Mouse (Mus musculus) adrenal gland, adult 10 weeks (tissue): ENCODE measurements around the gene Rfwd3. TPM values are rescaled to one million over a fixed set of nuclear protein-coding genes. Genes with fewer than 3 reads are reported as not detected.

Experiments
- polyA plus RNA-seq: library from polyadenylated mRNA; stranded (reverse); fragments of 350-450 nt; fragmentation: Illumina TruSeq; extraction: RNeasy Lipid Tissue Mini Kit (QIAGEN cat#74804); gene quantifications from one replicate; pipeline ENCODE4 v1.2.3, GENCODE M21; 2014; ENCODE audit warnings: low read depth, low replicate concordance

Gene Rfwd3
- polyA plus RNA-seq: 122 TPM

GRCm38 (mm10) chr8:111299821-111300568, at the start of gene Rfwd3:
Gene Rfwd3, minus strand, starts transcription at chr8:111300222.

GRCm38 (mm10) chr8:111337890-111338347, 37.9 kb upstream of the Rfwd3 start, which contains the start of gene Mlkl:
Gene Mlkl, minus strand, starts transcription at chr8:111338177.

GRCm38 (mm10) chr8:111258631-111259407, 41.2 kb downstream of the Rfwd3 start, which contains the start of gene Glg1:
Gene Glg1, minus strand, starts transcription at chr8:111259216.

Other genes with a start within 250 kb of the Rfwd3 start
- 9.0 TPM for gene Exosc6, start 243.9 kb downstream of the Rfwd3 start, polyA plus RNA-seq
- gene Clec18a, start 207.8 kb downstream of the Rfwd3 start, polyA plus RNA-seq: not detected
- 31.7 TPM for gene Pdpr, start 205.6 kb downstream of the Rfwd3 start, polyA plus RNA-seq
- gene Glg1, start 41.0 kb downstream of the Rfwd3 start, polyA plus RNA-seq: 127 TPM
- 37.7 TPM for gene Mlkl, start 38.0 kb upstream of the Rfwd3 start, polyA plus RNA-seq
- gene Fa2h, start 93.6 kb upstream of the Rfwd3 start, polyA plus RNA-seq: 7.4 TPM
- 8.2 TPM for gene Wdr59, start 221.9 kb upstream of the Rfwd3 start, polyA plus RNA-seq
- gene Znrf1, start 235.9 kb upstream of the Rfwd3 start, polyA plus RNA-seq: 14.1 TPM